Mouse (Mus musculus): ENCODE results near the gene Svop. TPM values are rescaled to one million over a fixed set of nuclear protein-coding genes. Genes with fewer than 3 reads are reported as not detected.
A peak's percentile ranks its signal among the peaks of the same experiment; 100 is the strongest.

Svop gene
- polyA plus RNA-seq, 1 experiment from 2014 or later = 113 TPM

DNA sequence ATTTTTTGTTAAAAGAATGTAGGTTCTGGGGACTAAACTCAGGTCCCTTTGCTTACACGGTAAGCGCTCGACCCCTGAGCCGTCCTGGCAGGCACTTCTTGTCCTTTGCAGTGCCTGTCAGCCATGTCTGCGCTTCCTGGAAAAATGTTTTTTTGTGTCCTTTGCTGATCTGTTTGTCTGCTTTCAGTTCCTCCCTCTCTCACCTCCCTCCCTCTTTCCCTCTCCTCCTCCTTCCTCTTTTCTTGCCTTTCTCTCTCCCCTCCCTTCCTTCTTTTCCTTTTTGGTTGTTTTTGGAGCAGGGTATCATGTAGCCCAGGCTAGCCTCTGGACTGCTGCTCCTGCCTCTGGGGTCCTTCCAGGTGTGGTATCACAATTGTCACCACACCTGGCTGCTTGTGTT lies 23.7 kb upstream of the Svop start:
- WGBS = 85% methylated on average over 5 of the region's 5 CpGs
- peaks cover 34% of the 10 kb centered on the region for H3K36me3 ChIP-seq (ENCODE audit: control insufficient read depth, insufficient read depth, low read length)
- H3K4me2 ChIP-seq (ENCODE audit: low read length) = no peak overlapping the region
- H3K9me3 ChIP-seq (replicated peaks; ENCODE audit: control insufficient read depth, low read length, poor library complexity, severe bottlenecking) = no peaks in the 10 kb centered on the region
- H3K27ac ChIP-seq (ENCODE audit: low read length) = no peak overlapping the region
- no peak overlapping the region for H3K4me3 ChIP-seq (ENCODE audit: low read depth, low read length)
- no peaks in the 10 kb centered on the region for H3K4me1 ChIP-seq (ENCODE audit: control insufficient read depth, insufficient read depth, low read length)
- no peak overlapping the region for H3K9ac ChIP-seq (ENCODE audit: low read depth, low read length)
- ATAC-seq = no peak
- no peaks in the 10 kb centered on the region for H3K27me3 ChIP-seq (ENCODE audit: control insufficient read depth, insufficient read depth, low read depth, low read length)

DNA sequence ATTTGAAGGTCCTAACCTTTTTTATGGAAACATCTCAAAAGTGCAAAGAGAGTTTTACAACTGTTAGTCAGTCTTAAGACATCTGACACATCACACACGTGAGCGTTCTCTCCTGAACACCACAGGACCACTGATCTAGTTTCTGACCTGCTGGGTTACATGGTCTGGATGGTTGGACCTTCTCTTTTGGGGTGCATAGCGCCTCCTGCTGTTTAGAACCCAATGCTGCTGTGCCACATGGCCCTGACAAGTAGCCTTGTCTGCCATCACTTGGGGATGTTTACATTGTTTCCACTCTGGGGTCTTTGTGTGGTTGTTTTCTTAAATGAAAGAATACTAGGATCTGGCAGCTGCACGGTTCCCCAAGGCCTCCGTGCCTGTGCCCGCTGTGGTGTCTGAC lies 22.0 kb upstream of the Svop start:
- H3K36me3 ChIP-seq (ENCODE audit: control insufficient read depth, insufficient read depth, low read length) = peaks cover 45% of the 10 kb centered on the region
- no peak overlapping the region for H3K9ac ChIP-seq (ENCODE audit: low read depth, low read length)
- no peak overlapping the region for H3K4me3 ChIP-seq (ENCODE audit: low read depth, low read length)
- no peak for ATAC-seq
- 78% methylated on average over 6 of the region's 6 CpGs for WGBS
- no peaks in the 10 kb centered on the region for H3K4me1 ChIP-seq (ENCODE audit: control insufficient read depth, insufficient read depth, low read length)
- no peaks in the 10 kb centered on the region for H3K9me3 ChIP-seq (replicated peaks; ENCODE audit: control insufficient read depth, low read length, poor library complexity, severe bottlenecking)
- no peak overlapping the region for H3K27ac ChIP-seq (ENCODE audit: low read length)
- no peak overlapping the region for H3K4me2 ChIP-seq (ENCODE audit: low read length)
- no peaks in the 10 kb centered on the region for H3K27me3 ChIP-seq (ENCODE audit: control insufficient read depth, insufficient read depth, low read depth, low read length)

DNA sequence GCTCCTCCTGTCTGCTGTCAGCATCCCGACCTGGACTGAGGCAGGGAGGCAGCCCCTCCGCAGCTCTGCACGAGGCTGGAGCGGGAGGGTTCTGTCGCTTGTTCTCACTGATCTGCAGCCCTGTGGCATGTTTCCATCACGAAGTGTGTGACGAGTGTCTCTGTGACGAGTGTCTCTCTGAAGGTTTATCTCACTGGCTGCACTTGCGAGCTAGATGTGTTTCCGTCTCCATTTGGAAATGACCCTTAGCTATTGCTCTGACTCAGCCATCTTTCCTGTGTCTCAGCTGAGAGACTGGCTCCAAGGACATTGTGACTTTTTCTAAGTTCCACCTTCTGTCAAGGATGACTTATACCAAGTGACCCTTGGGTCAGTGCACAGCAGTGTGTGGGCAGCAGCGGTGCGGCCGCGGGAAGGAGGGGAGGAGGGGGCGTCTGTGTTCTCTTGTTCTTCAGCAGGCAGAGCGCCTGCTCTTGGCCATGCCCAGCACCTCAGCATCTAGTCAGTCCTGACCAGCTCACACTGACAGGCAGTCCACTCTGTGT lies 15.1 kb upstream of the Svop start:
- ATAC-seq = no peak
- 93% methylated on average over 16 of the region's 16 CpGs for WGBS
- H3K36me3 ChIP-seq (ENCODE audit: control insufficient read depth, insufficient read depth, low read length) = peaks cover 46% of the 10 kb centered on the region

DNA sequence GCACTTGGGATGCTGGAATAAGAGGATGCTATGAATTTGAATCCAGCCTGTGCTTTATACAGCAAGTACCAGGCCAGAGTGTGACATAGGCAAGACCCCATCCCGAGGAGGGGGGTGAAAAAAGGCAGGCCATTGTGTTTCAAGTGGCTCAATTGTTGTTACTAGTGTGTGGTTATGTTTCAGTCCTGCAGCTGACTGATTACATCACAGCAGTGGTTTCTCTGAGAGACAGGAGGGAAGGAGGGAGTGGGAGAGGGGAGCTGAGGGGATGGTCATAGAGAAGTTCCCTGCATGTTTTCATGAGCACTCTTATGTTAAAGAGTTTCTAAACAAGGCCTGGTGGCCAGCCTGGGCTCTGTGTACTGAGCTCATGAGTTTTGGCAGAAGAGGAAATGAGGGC lies 11.4 kb upstream of the Svop start:
- Histone ChIP-seq H3K36me3 (ENCODE audit: control insufficient read depth, insufficient read depth, low read length) (peaks cover 18% of the 10 kb centered on the region), H3K27ac (ENCODE audit: low read length) (no peak overlapping the region), H3K4me3 (ENCODE audit: low read depth, low read length) (no peak overlapping the region), H3K9ac (ENCODE audit: low read depth, low read length) (no peak overlapping the region), H3K4me2 (ENCODE audit: low read length) (no peak overlapping the region), H3K4me1 (ENCODE audit: control insufficient read depth, insufficient read depth, low read length) (peaks cover 19% of the 10 kb centered on the region), H3K27me3 (ENCODE audit: control insufficient read depth, insufficient read depth, low read depth, low read length) (no peaks in the 10 kb centered on the region; the same call in 1 of the 2 replicates), H3K9me3 (replicated peaks; ENCODE audit: control insufficient read depth, low read length, poor library complexity, severe bottlenecking) (no peaks in the 10 kb centered on the region)
- no peak for ATAC-seq
- 79% methylated on average over 1 of the region's 1 CpGs for WGBS

More for the DNA sequence above, 15.1 kb upstream of the Svop start:
- Histone ChIP-seq H3K4me2 (ENCODE audit: low read length) (no peak overlapping the region), H3K9ac (ENCODE audit: low read depth, low read length) (no peak overlapping the region), H3K4me1 (ENCODE audit: control insufficient read depth, insufficient read depth, low read length) (peaks cover 5% of the 10 kb centered on the region), H3K4me3 (ENCODE audit: low read depth, low read length) (no peak overlapping the region), H3K9me3 (replicated peaks; ENCODE audit: control insufficient read depth, low read length, poor library complexity, severe bottlenecking) (no peaks in the 10 kb centered on the region), H3K27me3 (ENCODE audit: control insufficient read depth, insufficient read depth, low read depth, low read length) (no peaks in the 10 kb centered on the region), H3K27ac (ENCODE audit: low read length) (no peak overlapping the region)

DNA sequence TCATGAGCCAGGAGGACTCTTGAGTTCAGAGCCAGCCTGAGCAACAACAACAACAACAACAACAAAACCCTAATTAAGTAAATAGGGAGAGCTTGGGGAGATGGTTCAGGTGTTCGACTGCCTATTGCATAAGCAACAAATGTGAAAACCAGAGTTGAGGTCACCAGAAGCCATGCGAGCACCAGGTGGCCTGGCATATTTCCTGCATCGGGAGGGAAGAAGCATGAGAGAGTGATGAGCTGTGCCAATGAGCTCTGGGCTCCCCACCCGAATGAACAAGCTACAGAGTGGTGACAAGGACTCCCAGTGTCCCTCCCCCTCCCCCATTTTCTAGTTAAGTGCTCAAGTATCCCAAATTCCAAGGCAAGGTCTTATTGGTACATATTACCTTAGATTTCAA lies 10.5 kb upstream of the Svop start:
- Histone ChIP-seq H3K9ac (ENCODE audit: low read depth, low read length) (no peak overlapping the region), H3K27ac (ENCODE audit: low read length) (no peak overlapping the region), H3K36me3 (ENCODE audit: control insufficient read depth, insufficient read depth, low read length) (peaks cover 16% of the 10 kb centered on the region), H3K9me3 (replicated peaks; ENCODE audit: control insufficient read depth, low read length, poor library complexity, severe bottlenecking) (no peaks in the 10 kb centered on the region), H3K4me3 (ENCODE audit: low read depth, low read length) (no peak overlapping the region), H3K27me3 (ENCODE audit: control insufficient read depth, insufficient read depth, low read depth, low read length) (no peaks in the 10 kb centered on the region; the same call in 1 of the 2 replicates), H3K4me2 (ENCODE audit: low read length) (no peak overlapping the region), H3K4me1 (ENCODE audit: control insufficient read depth, insufficient read depth, low read length) (peaks cover 19% of the 10 kb centered on the region)
- no peak for ATAC-seq
- WGBS = 87% methylated on average over 4 of the region's 4 CpGs

DNA sequence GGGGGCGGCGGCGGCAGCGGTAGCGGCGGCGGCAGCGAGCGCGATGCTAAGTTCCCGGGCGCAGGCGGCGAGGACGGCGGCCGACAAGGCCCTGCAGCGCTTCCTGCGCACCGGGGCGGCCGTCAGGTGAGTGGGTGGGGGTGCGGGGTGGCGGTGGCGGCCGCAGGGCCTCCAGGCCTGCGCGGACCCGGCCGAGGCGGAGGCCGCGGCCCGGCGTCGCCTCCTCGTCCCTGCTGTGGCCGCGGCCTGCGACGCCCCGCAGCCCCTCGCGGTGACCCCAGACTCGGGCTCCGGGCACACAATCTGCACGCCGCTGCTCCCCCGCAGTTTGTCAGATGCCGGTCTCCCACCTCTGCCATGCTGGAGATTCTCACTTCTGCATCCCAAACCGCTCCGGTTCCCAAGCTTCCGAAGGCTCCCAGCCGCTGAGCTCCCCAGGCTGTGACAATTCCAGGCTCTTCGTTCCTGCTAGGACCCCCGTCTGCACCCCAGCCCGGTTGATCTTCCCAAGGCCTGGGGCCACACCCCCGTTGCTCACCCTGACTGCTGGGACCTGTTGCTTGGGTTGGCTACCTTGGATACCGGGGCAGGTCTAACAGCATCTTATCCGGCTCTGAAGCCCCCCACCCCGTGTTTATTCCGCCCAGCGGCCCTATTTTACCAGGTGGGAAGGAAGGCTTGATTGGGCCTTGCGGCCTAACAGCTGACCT lies 9.2 kb upstream of the Svop start:
- H3K4me3 ChIP-seq (ENCODE audit: low read depth, low read length) = peak overlapping the region; percentile 77
- H3K9me3 ChIP-seq (replicated peaks; ENCODE audit: control insufficient read depth, low read length, poor library complexity, severe bottlenecking) = no peaks in the 10 kb centered on the region
- peak; percentile 72; the same call in 1 of the 2 replicates for ATAC-seq
- H3K4me2 ChIP-seq (ENCODE audit: low read length) = peak overlapping the region; percentile 99
- H3K27me3 ChIP-seq (ENCODE audit: control insufficient read depth, insufficient read depth, low read depth, low read length) = no peaks in the 10 kb centered on the region; the same call in 1 of the 2 replicates
- peaks cover 4% of the 10 kb centered on the region; the same call in 1 of the 2 replicates for H3K36me3 ChIP-seq (ENCODE audit: control insufficient read depth, insufficient read depth, low read length)
- WGBS = 2% methylated on average over 64 of the region's 64 CpGs
- H3K9ac ChIP-seq (ENCODE audit: low read depth, low read length) = peak overlapping the region; percentile 94
- peaks cover 19% of the 10 kb centered on the region for H3K4me1 ChIP-seq (ENCODE audit: control insufficient read depth, insufficient read depth, low read length)
- peak overlapping the region; percentile 84 for H3K27ac ChIP-seq (ENCODE audit: low read length)

DNA sequence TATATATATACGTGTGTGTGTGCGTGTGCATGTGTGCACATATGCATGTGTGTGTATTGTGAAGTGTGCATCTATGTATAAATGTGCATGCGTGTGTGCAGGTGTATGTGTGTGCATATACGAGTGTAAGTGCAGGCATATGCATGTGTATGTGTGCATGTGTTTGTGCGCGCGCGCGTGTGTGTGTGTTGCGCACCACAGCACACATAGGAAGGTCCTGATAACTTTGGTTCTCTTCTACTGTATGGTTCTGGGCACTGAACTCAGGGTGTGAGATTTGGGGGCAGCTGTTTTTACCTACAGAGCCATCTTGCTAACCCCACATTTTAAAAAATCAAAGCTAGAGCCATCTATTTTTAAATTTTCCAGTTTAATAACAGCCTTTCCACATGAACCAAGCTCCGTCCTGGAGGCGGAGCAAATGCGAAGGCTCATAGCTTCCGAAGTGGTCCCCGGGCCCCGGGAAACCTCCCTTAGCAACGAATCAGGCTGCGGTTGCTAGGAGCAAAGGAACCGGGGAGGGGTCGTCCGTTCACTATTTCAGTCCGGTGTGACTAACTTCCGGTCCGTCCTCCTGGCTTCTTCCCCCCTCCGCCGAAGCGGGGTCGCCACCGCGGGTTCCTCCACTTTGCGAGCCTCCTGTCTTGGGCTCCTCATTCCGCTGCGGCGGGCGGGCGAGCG lies 8.5 kb upstream of the Svop start:
- H3K9me3 ChIP-seq (replicated peaks; ENCODE audit: control insufficient read depth, low read length, poor library complexity, severe bottlenecking) = no peaks in the 10 kb centered on the region
- H3K27me3 ChIP-seq (ENCODE audit: control insufficient read depth, insufficient read depth, low read depth, low read length) = no peaks in the 10 kb centered on the region; the same call in 1 of the 2 replicates
- H3K27ac ChIP-seq (ENCODE audit: low read length) = peak overlapping the region; percentile 84
- peak; percentile 94 for ATAC-seq
- H3K4me3 ChIP-seq (ENCODE audit: low read depth, low read length) = peak overlapping the region; percentile 77
- WGBS = 6% methylated on average over 37 of the region's 37 CpGs
- peak overlapping the region; percentile 94 for H3K9ac ChIP-seq (ENCODE audit: low read depth, low read length)
- H3K36me3 ChIP-seq (ENCODE audit: control insufficient read depth, insufficient read depth, low read length) = 0 out of 2 replicates have a peak, but pooled peaks cover 3% of the 10 kb centered on the region
- H3K4me1 ChIP-seq (ENCODE audit: control insufficient read depth, insufficient read depth, low read length) = peaks cover 19% of the 10 kb centered on the region
- H3K4me2 ChIP-seq (ENCODE audit: low read length) = peak overlapping the region; percentile 99

DNA sequence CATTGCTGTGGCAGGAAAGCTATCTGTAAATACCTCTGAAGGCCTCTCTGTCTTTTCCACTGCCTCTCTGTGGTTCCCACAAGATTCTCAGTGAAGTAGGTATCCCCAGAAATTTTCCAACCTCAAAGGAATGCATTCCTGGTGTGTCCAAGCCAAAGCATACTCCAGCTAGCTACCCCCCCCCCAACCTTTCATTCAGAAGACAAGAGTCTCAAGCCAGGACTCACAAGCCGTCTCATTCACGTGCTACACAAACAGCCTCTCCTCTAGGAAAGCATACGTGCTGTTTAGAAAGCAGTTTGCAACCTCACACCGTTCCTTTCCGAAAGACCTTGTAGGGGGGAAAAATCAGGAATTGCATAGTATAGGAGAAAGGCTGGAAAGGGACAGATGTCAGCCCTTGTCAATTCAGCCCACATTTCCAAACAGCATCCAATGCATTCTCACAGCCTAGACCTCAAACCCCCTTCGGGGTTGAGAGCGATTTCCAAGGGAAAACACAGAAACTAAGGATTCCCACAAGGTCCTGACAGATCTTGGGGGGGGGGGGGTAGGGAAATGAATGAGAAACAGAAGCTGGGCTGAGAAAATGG lies 853 bp downstream of the Svop start:
- Histone ChIP-seq H3K36me3 (ENCODE audit: control insufficient read depth, insufficient read depth, low read length) (no peaks in the 10 kb centered on the region), H3K27ac (ENCODE audit: low read length) (peak overlapping the region; percentile 97), H3K4me3 (ENCODE audit: low read depth, low read length) (peak overlapping the region; percentile 84), H3K9me3 (replicated peaks; ENCODE audit: control insufficient read depth, low read length, poor library complexity, severe bottlenecking) (no peaks in the 10 kb centered on the region), H3K9ac (ENCODE audit: low read depth, low read length) (peak overlapping the region; percentile 96), H3K4me1 (ENCODE audit: control insufficient read depth, insufficient read depth, low read length) (peaks cover 10% of the 10 kb centered on the region), H3K27me3 (ENCODE audit: control insufficient read depth, insufficient read depth, low read depth, low read length) (no peaks in the 10 kb centered on the region), H3K4me2 (ENCODE audit: low read length) (peak overlapping the region; percentile 56)
- ATAC-seq = peak; percentile 50
- 4% methylated on average over 7 of the region's 7 CpGs for WGBS
